Mouse (Mus musculus) ES-Bruce4 (cell line): ENCODE measurements around the gene Pde11a. TPM values are rescaled to one million over a fixed set of nuclear protein-coding genes. Genes with fewer than 3 reads are reported as not detected.

Experiments
- H3K27ac ChIP-seq: 2 replicates; pipeline ENCODE4 v1.5.1; 2012; ENCODE audit warnings: low read length, inconsistent platforms; ENCODE audit not compliant: insufficient read depth
- H3K27me3 ChIP-seq: 2 replicates; pipeline ENCODE4 v1.6.1; 2012; ENCODE audit warnings: mild to moderate bottlenecking, low read length, inconsistent platforms; ENCODE audit not compliant: control insufficient read depth, poor library complexity, insufficient read depth, severe bottlenecking
- H3K36me3 ChIP-seq: 2 replicates; pipeline ENCODE4 v1.6.1; 2012; ENCODE audit warnings: inconsistent platforms, mild to moderate bottlenecking, low read length, moderate library complexity; ENCODE audit not compliant: control insufficient read depth, poor library complexity, insufficient read depth, severe bottlenecking
- H3K4me1 ChIP-seq: one replicate; pipeline ENCODE4 v1.8.1; 2011; ENCODE audit warnings: low read length; ENCODE audit not compliant: control insufficient read depth, insufficient read depth
- H3K4me3 ChIP-seq: 2 replicates; pipeline ENCODE4 v1.5.1; 2011; ENCODE audit warnings: low read depth, mild to moderate bottlenecking, low read length
- H3K9ac ChIP-seq: 2 replicates; pipeline ENCODE4 v1.6.1; 2012; ENCODE audit warnings: low read depth, mild to moderate bottlenecking, inconsistent platforms; ENCODE audit not compliant: poor library complexity, severe bottlenecking
- H3K9me3 ChIP-seq: replicated peaks from 2 replicates; pipeline ENCODE4 v1.6.1; 2012; ENCODE audit warnings: mild to moderate bottlenecking, low read length, inconsistent platforms; ENCODE audit not compliant: control insufficient read depth, poor library complexity, insufficient read depth, severe bottlenecking
- CTCF ChIP-seq: IDR thresholded peaks from one replicate; pipeline ENCODE4 v1.8.1; 2011; ENCODE audit warnings: low read depth, low read length
- EP300 ChIP-seq: IDR thresholded peaks from 2 replicates; pipeline ENCODE4 v1.6.1; 2011; ENCODE audit warnings: low read depth, low read length; ENCODE audit not compliant: insufficient read depth
- POLR2A ChIP-seq: IDR thresholded peaks from one replicate; pipeline ENCODE4 v1.8.1; 2011; ENCODE audit warnings: low read length; ENCODE audit not compliant: insufficient read depth
- polyA plus RNA-seq: library from polyadenylated mRNA; stranded (reverse); fragments of >200 nt; gene quantifications from 2 replicates; pipeline ENCODE4 v1.2.4, GENCODE M21; 2011; ENCODE audit warnings: low read depth; ENCODE audit not compliant: missing spikeins, insufficient read depth, insufficient read length

Pde11a gene
- polyA plus RNA-seq, 1 experiment, result 0.76 TPM

GRCm38 (mm10) chr2:76070432-76071306 lies 267.9 kb downstream of the Pde11a start:
- Histone ChIP-seq H3K27me3 (no peaks in the 10 kb centered on the region), H3K9ac (peak overlapping the region; percentile 38), H3K9me3 (no peaks in the 10 kb centered on the region), H3K27ac (no peak overlapping the region), H3K4me3 (peak overlapping the region; percentile 41), H3K4me1 (peaks cover 3% of the 10 kb centered on the region), H3K36me3 (no peaks in the 10 kb centered on the region)
- TF ChIP-seq POLR2A (no peak), EP300 (peak; percentile 51; the same call in 1 of the 2 replicates), CTCF (peak; percentile 25)

GRCm38 (mm10) chr2:76069238-76069637 lies 269.3 kb downstream of the Pde11a start:
- Histone ChIP-seq H3K36me3 (no peaks in the 10 kb centered on the region), H3K9me3 (no peaks in the 10 kb centered on the region), H3K9ac (no peak overlapping the region), H3K4me1 (peaks cover 3% of the 10 kb centered on the region), H3K27ac (no peak overlapping the region), H3K27me3 (no peaks in the 10 kb centered on the region), H3K4me3 (no peak overlapping the region)
- TF ChIP-seq CTCF (no peak), POLR2A (no peak), EP300 (no peak)

- Histone ChIP-seq H3K9me3 (no peaks in the 10 kb centered on the region), H3K27me3 (no peaks in the 10 kb centered on the region), H3K27ac (no peak overlapping the region), H3K4me1 (peaks cover 3% of the 10 kb centered on the region), H3K36me3 (no peaks in the 10 kb centered on the region), H3K4me3 (no peak overlapping the region), H3K9ac (no peak overlapping the region)
- TF ChIP-seq POLR2A, result no peak
- no peak for TF ChIP-seq CTCF
- TF ChIP-seq EP300, result no peak
Measured at GRCm38 (mm10) chr2:76068155-76068554, 270.4 kb downstream of the Pde11a start.

GRCm38 (mm10) chr2:76067144-76067543 lies 271.4 kb downstream of the Pde11a start:
- Histone ChIP-seq H3K27me3 (no peaks in the 10 kb centered on the region), H3K4me1 (peaks cover 3% of the 10 kb centered on the region), H3K9ac (no peak overlapping the region), H3K4me3 (no peak overlapping the region), H3K36me3 (no peaks in the 10 kb centered on the region), H3K27ac (no peak overlapping the region), H3K9me3 (no peaks in the 10 kb centered on the region)
- TF ChIP-seq EP300 (no peak), CTCF (no peak), POLR2A (no peak)

GRCm38 (mm10) chr2:76065292-76065691 lies 273.3 kb downstream of the Pde11a start:
- Histone ChIP-seq H3K4me1 (no peaks in the 10 kb centered on the region), H3K4me3 (no peak overlapping the region), H3K27me3 (no peaks in the 10 kb centered on the region), H3K36me3 (no peaks in the 10 kb centered on the region), H3K9ac (no peak overlapping the region), H3K9me3 (no peaks in the 10 kb centered on the region), H3K27ac (no peak overlapping the region)
- TF ChIP-seq POLR2A, result no peak

DNA sequence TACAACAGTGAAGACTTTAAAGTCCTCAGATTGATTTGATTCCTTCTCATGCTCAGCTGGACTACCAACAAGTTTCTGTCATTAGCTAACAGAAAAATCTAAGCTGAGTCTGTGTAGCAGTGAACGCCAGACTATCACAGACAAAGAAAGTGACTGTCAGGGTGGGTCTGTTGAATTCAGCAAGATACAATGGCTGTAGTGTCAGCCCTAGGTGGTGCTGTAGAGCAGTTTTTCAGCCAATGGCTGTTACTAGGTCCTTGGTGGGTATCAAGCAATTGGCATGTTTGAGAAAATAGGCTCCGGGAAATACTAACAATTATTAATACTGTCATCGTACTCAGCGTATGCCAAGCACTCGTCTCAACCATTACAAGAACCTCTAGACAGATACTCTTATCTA lies 274.5 kb downstream of the Pde11a start:
- no peaks in the 10 kb centered on the region for H3K9me3 ChIP-seq
- no peak overlapping the region for H3K4me3 ChIP-seq
- no peaks in the 10 kb centered on the region for H3K27me3 ChIP-seq
- TF ChIP-seq POLR2A (no peak), EP300 (no peak), CTCF (no peak)
- no peak overlapping the region for H3K27ac ChIP-seq
- no peaks in the 10 kb centered on the region for H3K4me1 ChIP-seq
- H3K36me3 ChIP-seq, result no peaks in the 10 kb centered on the region
- no peak overlapping the region for H3K9ac ChIP-seq
